Mouse (Mus musculus) ES-Bruce4 (cell line): ENCODE data around the gene Nolc1.

ENCODE experiments used
- CTCF ChIP-seq: IDR thresholded peaks from one replicate; pipeline ENCODE4 v1.8.1; 2011; ENCODE audit warnings: low read depth, low read length
- EP300 ChIP-seq: IDR thresholded peaks from 2 replicates; pipeline ENCODE4 v1.6.1; 2011; ENCODE audit warnings: low read depth, low read length; ENCODE audit not compliant: insufficient read depth
- POLR2A ChIP-seq: IDR thresholded peaks from one replicate; pipeline ENCODE4 v1.8.1; 2011; ENCODE audit warnings: low read length; ENCODE audit not compliant: insufficient read depth

GRCm38 (mm10) chr19:46038851-46039260 lies 36.8 kb upstream of the Nolc1 start:
- TF ChIP-seq CTCF (no peak), EP300 (no peak), POLR2A (no peak)
